Mouse (Mus musculus) liver, adult 10 weeks (tissue): ENCODE results near the gene Bmyc. TPM values are rescaled to one million over a fixed set of nuclear protein-coding genes. Genes with fewer than 3 reads are reported as not detected.

Experiments used
- polyA plus RNA-seq: library from polyadenylated mRNA; stranded (reverse); fragments of 350-450 nt; fragmentation: Illumina TruSeq; extraction: RNeasy Lipid Tissue Mini Kit (QIAGEN cat#74804); gene quantifications from one replicate; pipeline ENCODE4 v1.2.3, GENCODE M21; 2014; ENCODE audit warnings: low read depth, low replicate concordance

The Bmyc gene
- 0.72 TPM for polyA plus RNA-seq

DNA sequence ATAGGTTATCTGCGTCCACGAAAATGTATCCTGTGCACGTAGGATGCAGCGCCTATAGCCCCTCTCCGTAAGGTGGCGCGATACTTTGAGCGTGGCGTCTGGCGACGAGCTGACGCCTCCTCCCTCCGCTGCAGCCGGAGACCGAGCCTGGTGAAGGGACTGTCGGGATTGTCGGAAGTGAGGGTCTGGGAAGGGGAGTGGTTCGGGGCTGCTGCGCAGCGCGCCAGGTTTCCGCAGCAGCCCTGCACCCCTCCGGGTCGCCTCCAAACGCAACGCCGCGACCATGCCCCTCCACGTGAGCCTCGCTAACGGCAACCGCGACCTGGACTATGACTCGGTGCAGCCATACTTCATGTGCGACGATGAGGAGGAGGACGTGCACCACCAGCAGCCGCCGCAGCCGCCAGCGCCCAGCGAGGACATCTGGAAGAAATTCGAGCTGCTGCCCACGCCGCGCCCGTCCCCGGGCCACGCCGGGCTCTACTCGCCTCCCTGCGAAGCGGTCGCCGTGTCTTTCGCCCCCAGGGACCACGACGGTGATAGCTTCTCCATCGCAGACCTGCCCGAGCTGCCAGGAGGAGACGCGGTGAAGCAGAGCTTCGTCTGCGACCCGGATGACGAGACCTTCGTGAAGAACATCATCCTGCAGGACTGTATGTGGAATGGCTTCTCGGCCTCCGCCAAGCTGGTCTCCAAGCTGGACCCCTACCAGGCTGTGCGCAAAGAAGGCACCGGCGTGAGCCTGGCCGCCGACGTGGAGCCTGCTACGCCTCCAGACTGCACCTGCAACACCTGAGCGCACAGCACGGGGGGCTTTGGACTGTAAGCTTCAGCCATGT, at the start of gene Bmyc:
Gene Bmyc (plus strand): TSS at position 97 of the 839 bp plus-strand sequence.

DNA sequence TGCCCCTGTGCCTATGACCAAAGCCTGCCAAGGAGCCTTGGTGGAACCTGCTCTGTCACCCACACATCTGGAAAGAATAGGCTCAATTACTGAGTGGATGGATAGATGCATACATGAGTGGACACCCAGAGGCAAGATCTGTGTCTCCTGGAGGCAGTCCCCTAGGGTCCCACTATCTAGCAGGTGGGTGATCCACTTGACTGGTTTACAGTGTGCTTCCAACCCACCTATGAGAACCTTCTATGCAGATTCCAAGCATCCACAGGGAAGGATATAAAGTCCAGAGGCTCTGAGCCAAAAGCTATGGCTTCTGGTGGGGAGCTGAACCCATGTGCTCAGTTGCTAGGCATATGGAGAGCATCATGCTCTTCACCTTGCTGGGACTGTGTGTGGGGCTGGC, 48.9 kb upstream of the Bmyc start, which contains the start of gene Lcn5:
Gene Lcn5 (plus strand): TSS at position 301 of the 400 bp plus-strand sequence.

DNA sequence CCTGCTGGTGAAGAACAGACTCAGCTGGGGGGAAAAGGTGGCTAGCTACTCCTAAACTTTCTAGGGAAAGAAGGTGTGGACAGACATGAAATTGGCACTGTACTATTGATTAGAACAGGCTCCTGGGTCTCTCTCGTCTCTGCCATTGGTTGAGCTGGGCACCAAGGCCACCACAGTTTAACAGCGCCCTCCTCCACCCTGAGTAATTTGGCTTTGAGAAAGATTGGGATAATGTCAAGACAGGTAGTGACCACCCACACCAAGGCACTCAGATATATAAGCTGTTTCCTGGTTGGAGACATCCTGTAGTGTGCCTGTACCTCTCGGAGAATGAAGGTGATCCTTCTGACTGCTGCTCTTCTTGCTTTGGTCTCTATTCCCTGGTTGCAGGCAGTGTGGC, 30.1 kb upstream of the Bmyc start, which contains the start of gene Lcn6:
Gene Lcn6 (plus strand): TSS at position 301 of the 400 bp plus-strand sequence.

DNA sequence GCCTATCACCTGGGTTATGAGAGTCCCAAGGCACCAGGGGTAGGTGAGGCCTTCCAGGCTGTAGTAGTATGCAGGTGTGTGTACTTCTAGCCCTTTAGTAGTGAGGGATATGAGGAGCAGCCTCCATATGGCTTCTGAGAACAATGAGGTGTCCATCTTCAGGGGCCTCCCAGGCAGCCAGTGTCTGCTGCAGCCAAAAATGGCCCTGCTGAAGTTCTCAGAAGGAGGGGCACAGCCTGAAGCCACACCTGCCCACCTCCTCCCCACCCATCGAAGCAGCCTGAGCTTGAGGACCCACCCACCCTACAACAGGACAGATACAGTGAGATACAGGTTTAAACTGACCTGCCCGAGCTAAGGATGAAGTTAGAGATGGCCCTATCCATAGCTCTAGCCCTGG, 24.1 kb upstream of the Bmyc start, which contains the start of gene Lcn10:
Gene Lcn10 (plus strand): TSS at position 301 of the 400 bp plus-strand sequence.

DNA sequence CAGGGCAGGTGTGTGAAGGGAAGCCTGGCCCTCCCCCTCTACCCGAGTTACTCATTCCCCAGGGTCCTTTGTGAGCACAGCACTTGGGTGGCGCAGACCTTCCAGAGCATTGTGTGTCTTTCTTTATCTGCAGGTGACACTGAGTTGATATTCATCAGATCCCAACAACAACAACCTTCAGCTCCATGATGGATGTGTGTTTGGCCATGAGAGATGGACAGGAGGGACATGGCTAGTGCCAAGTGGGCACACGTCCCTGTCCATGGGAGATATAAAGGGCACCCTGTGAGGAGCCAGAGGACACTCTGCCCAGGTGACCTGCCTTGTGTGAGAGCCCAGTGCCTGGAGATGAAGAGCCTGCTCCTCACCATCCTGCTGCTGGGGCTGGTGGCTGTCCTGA, 6.8 kb upstream of the Bmyc start, which contains the start of gene Obp2a:
Gene Obp2a (plus strand): TSS at position 301 of the 400 bp plus-strand sequence.

DNA sequence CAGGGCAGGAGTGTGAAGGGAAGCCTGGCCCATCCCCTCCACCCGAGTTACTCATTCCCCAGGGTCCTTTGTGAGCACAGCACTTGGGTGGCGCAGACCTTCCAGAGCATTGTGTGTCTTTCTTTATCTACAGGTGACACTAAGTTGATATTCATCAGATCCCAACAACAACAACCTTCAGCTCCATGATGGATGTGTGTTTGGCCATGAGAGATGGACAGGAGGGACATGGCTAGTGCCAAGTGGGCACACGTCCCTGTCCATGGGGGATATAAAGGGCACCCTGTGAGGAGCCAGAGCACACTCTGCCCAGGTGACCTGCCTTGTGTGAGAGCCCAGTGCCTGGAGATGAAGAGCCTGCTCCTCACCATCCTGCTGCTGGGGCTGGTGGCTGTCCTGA, 30.2 kb downstream of the Bmyc start, which contains the start of gene Obp2b:
Gene Obp2b (plus strand): TSS at position 301 of the 400 bp plus-strand sequence.

Other genes with a start within 250 kb of the Bmyc start
- not detected for gene Clic3, start 249.9 kb upstream of the Bmyc start, polyA plus RNA-seq
- gene Paxx, start 245.6 kb upstream of the Bmyc start, polyA plus RNA-seq = 57.0 TPM
- gene Ptgds, start 236.7 kb upstream of the Bmyc start, polyA plus RNA-seq = 2.1 TPM
- not detected for gene Lcn12, start 212.8 kb upstream of the Bmyc start, polyA plus RNA-seq
- 1.9 TPM for gene Fbxw5, start 206.0 kb upstream of the Bmyc start, polyA plus RNA-seq
- gene C8g, start 205.0 kb upstream of the Bmyc start, polyA plus RNA-seq = 156 TPM
- 0.93 TPM for gene Traf2, start 159.8 kb upstream of the Bmyc start, polyA plus RNA-seq
- gene Edf1, start 148.9 kb upstream of the Bmyc start, polyA plus RNA-seq = 9.1 TPM
- not detected for gene Mamdc4, start 131.9 kb upstream of the Bmyc start, polyA plus RNA-seq
- 3.5 TPM for gene Phpt1, start 131.5 kb upstream of the Bmyc start, polyA plus RNA-seq
- not detected for gene Ajm1, start 125.0 kb upstream of the Bmyc start, polyA plus RNA-seq
- gene Rabl6, start 98.2 kb upstream of the Bmyc start, polyA plus RNA-seq = 7.1 TPM
- gene Ccdc183, start 89.1 kb upstream of the Bmyc start, polyA plus RNA-seq = not detected
- gene Tmem141, start 84.7 kb upstream of the Bmyc start, polyA plus RNA-seq = 7.4 TPM
- gene Fcna, start 78.7 kb upstream of the Bmyc start, polyA plus RNA-seq = 34.9 TPM
- not detected for gene Lcn8, start 53.6 kb upstream of the Bmyc start, polyA plus RNA-seq
- gene Lcn5, start 48.8 kb upstream of the Bmyc start, polyA plus RNA-seq = not detected
- gene Lcn6, start 30.0 kb upstream of the Bmyc start, polyA plus RNA-seq = not detected
- gene Lcn10, start 24.0 kb upstream of the Bmyc start, polyA plus RNA-seq = not detected
- gene Obp2a, start 6.7 kb upstream of the Bmyc start, polyA plus RNA-seq = not detected
- not detected for gene Obp2b, start 30.3 kb downstream of the Bmyc start, polyA plus RNA-seq
- not detected for gene Lcn3, start 58.8 kb downstream of the Bmyc start, polyA plus RNA-seq
- not detected for gene Lcn11, start 70.3 kb downstream of the Bmyc start, polyA plus RNA-seq
- not detected for gene Gm13539, start 75.5 kb downstream of the Bmyc start, polyA plus RNA-seq
- not detected for gene Glt6d1, start 109.1 kb downstream of the Bmyc start, polyA plus RNA-seq
- not detected for gene Lcn9, start 116.4 kb downstream of the Bmyc start, polyA plus RNA-seq
- gene Sohlh1, start 140.5 kb downstream of the Bmyc start, polyA plus RNA-seq = not detected
- gene Kcnt1, start 157.0 kb downstream of the Bmyc start, polyA plus RNA-seq = not detected